Mouse (Mus musculus): ENCODE measurements at regions not wholly inside any gene's neighbourhood (a gene's known extent, or its start where the extent isn't known, plus 50 kb on each side); places are given as distances from the start of the nearest gene placed in this dataset.

DNA sequence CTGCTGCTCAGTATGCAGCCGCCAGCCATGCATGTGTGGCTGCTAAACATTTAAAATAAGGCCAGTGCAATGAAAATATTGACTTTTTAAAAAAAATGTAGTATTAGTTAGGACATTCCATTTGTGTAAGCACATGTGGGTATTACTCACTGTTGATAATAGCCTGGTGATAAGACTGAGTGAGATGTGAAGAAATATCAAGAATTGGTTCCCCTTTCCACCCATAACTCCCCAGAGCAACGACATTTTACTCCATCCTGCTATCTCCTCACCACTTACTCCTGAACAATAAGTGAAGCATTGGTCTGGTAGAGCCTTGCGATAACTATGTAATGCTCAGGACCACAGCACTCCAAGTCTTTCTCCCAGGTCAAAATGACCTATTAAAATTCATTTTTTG lies 178.2 kb downstream of the Enc1 start:
- TF ChIP-seq CTCF (IDR thresholded peaks at IDR 0.05; ENCODE audit: control insufficient read depth, insufficient read depth, insufficient replicate concordance, low read depth, low read length) (no peak), POLR2A (IDR thresholded peaks at IDR 0.05; ENCODE audit: control insufficient read depth, low read depth, low read length) (no peak)
